Mouse (Mus musculus) CD4-positive helper T cell, adult 2 months (primary cell): Measurements from ENCODE around the gene Slc39a10.
A peak's percentile ranks its signal among the peaks of the same experiment; 100 is the strongest.

ENCODE experiments used
- DNase-seq: peaks from one replicate; pipeline ENCODE4 v3.0.0-alpha.2; 2012; ENCODE audit warnings: low read depth, missing footprints, low spot score

Gene Slc39a10

DNA sequence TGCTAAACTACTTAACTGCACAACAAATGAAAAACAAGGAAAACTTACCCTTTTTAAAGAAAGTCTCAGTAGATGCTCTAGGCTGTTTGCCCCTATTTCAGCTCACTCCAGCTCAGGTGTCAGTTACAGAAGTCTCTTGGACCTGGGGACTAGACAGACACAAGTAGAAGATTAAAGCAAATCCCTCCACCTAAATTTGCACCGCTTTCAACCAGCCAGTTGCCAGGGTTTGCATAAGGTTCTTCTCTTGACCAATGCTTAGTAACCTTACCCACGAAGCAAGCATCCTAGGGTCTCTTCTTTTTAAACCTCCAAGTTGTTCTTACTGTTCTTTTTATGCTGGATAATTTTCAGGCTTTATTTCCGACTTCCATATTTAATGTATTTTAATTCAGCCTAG, at the start of gene Slc39a10:
Gene Slc39a10 (minus strand): TSS at position 101 of the 400 bp plus-strand sequence.
- DNase-seq, result no peak

DNA sequence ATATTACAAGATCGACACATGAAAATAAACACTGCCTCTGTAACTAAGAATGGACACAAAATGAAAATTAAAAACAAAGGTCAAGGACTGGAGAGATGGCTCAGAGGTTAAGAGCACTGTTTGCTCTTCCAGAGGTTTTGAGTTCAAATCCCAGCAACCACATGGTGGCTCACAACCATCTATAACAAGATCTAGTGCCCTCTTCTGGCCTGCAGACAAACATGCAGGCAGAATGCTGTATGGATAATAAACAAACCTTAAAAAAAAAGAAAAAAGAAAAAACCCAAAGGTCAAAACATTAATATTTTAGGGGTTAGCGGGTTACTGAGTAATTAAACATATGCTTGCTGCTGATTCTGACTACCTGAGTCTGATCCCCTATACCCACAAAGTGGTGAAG, 46.6 kb upstream of the Slc39a10 start:
- no peak for DNase-seq

DNA sequence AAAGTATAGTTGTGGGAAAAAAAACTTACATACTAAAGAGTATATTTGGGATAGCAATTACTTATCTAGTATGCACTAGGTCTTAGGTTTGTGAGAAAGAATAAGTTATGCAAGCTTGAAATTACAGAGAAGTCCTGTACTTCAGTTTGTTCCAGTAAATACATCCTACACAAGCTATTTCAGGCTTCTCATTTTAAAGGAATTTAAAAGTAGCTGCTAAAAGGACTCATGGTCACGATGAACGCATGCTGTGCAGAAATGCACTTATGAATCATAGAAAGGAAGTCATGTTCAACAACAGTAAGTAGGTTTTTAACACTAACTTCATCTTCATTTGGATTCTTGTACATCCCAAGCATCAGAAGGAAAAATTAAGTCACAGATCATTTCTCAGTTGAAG, 45.0 kb upstream of the Slc39a10 start:
- no peak for DNase-seq

DNA sequence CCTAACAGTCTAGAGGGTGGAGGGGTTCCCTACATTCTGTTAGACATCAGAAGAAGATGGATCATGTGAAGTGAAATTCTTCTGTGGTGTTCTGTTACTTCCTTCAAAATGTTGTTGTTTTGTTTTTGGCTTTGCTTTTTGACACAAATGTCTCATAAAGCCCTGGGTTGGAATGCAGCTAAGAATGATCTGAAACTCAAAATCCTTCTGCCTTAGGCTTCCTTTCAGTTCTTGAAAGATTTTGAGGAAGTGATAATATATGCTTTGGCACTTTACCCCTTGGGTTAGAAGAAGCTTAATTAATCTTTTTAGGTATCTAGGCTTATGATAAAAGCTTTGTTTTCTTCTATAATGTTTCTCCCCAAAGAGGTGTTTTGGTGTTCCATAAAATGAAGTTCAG, 34.5 kb upstream of the Slc39a10 start:
- no peak for DNase-seq

DNA sequence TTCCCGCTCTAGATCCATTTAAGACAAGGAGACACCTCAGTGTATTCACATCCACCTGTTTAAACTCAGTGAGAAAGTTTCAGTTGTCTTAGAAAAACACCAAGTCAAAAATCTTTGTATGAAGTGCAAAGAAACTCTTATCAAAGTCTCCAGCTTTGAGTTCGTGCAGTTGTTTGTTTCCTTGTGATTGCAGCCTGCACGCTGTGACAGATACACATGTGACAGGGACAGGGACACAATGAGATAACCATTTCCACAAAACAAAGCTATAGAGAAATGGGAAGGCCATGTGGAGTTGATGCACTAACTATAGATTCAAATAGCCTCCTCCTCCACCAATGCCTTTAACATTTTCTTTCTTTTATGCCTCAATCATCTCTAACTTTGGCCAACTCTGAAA, 33.6 kb upstream of the Slc39a10 start:
- no peak for DNase-seq

DNA sequence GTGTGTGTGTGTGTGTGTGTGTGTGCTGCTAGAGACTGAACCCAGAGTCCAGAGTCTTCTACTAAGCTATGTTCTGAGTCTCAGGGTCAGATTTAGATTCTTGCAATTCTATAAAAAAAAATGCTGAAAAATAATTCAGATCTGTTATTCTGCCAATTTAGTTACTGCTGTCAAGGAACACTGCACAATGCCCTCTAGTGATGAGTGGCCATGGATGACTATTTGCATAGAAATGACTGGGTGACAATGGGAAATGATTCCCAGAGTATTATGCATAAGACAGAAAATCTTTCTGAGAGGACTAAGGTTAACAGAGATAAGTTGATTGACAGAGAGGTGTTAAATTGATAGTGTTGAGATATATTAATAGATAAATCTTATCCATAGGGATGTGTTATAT, 32.3 kb upstream of the Slc39a10 start:
- no peak for DNase-seq

DNA sequence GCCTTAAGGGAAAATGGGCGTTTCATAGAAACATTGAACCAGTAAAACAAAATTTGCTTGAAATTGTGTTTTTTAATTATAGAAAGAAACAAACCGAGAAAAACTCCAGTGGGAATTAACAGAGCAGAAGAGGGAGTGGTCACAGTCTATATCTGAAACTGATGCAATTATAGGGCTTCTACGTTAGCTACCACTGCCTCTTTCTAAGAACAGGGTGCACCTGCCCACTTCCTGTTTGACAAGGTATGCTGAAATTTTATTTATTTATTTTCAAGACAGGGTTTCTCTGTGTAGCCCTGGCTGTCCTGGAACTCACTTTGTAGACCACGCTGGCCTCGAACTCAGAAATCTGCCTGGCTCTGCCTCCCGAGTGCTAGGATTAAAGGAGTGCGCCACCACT, 30.3 kb upstream of the Slc39a10 start:
- no peak for DNase-seq

DNA sequence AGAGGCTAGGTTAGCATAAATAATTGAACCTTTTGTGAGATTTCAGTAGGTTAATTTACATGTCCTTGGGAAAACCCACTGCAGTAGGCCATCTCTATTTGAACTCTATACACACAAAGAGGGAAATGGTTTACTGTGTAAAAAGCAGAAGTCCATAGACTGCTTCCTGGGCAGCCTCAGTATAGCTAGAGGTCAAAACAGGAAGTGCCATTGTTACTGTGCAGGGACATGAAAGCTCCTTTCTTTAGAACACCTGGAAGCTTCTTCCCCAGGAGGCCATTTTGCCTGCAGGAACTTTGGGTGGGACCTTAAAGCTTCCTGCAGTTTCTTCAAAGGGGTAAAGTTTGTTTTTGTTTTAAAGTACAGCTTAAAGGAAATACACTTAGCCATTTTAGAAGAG, 29.0 kb upstream of the Slc39a10 start:
- DNase-seq, result no peak

DNA sequence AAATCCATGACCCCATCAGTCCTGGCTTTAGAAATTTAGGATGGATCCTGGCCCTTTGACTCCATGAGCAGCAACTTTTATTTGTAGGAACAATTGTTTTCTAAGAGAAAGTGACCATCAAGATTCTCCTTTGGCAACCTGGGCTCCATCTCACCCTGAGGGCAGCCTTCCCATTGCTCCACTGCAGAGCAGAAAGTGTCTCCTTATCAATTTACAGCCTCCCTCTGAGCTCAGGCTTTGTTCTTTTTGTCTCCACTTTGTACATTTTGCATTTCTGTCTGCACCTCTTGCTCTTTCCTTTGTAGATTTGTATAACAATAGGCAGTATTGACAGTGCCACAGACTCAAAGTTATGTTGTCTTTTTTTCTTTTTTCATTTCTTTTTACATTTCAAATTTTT, 23.6 kb upstream of the Slc39a10 start:
- DNase-seq, result no peak

DNA sequence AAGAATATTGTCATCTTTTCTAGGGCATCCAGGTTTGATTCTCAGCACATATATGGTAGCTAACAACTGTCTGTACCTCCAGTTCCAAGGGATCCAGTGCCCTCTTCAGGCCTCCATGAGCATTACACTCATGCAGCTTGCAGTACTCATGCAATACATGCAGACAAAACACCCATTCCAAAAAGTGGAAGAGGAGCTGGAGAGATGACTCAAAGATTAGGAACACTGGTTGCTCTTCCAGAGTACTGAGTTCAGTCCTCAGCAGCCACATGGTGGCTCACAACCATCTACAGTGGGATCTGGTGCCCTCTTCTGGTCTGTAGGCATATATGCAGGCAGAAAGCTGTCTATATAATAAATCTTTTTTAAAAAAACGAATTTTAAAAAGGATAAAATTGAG, 21.7 kb upstream of the Slc39a10 start:
- DNase-seq, result peak; percentile 40

DNA sequence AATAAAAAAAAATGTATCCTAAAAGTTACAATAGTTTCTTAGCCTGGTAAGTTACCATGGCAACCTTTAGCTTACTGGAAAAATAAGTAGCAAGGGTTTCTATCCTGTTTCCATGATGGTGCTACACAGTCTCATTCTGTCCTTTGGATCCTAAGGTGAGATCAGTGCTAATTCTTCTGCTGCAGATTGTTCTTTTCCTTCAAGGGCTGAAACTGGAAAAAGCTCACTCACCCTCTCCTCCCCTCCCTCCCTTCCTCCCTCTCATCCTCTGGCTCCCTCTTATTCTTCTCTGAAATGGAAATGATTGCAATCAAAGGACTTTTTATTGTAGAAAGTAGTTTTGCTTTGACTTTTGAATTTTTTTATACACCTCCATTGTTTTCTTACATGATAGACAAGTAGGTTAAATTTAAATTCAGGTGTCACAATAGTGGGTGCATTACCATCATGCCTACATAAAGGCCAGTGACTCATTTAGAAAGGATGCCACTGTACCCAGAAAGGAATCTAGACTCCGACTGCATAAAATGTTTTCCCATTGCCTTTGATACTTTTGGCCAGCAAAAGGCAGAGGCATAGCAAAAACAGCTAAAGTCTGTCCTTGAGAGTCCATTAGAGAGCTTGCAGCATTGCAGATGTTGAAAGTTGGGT, 20.0 kb upstream of the Slc39a10 start:
- DNase-seq, result peak; percentile 27

DNA sequence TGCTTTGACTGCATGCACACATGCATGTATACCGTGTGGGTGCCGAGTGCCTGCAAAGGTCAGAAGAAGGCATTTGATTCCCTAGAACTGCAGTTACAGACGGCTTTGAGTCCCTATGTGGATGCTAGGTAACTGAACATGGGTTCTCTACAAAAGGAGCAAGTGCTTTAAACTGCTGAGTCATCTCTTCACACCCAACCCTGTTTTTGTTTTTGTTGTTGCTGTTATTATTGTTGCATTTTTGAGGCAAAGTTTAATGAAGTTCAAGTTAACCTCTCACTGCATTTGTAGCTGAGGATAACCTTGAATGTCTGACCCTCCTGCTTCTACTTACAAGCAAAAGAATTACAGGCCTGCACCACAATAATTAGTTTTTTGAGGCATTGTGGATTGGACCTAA, 17.5 kb upstream of the Slc39a10 start:
- DNase-seq, result no peak

DNA sequence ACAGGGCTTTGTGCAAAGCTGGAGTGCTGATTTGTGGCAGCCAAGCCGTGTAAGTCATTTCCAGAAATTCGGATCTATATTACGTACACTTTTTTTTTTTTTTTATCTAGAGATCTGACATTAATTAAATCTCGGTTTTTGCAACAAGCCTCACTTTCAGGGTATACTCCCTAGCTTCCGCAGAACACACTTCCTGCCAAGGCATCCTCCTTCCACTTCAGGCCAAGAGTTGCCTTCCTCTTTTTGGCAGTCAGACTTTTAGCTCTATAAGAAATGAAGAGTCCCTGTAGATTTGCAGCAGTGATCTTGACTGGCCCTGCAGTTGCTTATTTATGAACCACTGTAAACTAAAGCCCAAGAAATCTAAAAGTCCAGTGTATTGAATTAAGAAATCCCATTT, 13.1 kb upstream of the Slc39a10 start:
- peak; percentile 19 for DNase-seq

DNA sequence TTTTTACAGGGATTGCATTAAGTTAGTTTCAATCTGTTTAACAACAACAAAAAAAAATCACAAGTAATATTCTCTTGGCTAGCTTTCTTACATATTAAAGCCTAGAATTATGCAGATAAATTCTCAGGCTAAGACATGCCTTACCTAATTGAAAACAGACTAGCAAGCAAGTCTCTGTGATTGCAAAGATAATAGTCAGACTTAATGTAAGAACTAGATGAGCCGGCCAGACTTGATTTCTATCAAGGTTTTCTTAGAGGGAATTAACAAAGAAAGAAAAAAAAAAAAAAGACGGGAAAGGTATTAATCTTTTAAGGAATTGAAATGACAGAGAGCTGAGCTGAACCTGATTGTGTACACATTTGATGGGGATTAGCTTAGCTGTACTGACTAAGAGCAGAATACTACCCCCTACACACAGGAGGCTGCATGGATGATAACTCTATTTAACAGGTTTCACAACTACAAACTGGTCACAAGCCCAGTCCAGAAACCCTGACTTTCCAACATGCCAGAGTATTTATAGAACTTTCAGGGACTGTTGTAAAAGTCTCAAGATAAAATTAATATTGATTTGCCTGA, 9.5 kb upstream of the Slc39a10 start:
- DNase-seq, result no peak

DNA sequence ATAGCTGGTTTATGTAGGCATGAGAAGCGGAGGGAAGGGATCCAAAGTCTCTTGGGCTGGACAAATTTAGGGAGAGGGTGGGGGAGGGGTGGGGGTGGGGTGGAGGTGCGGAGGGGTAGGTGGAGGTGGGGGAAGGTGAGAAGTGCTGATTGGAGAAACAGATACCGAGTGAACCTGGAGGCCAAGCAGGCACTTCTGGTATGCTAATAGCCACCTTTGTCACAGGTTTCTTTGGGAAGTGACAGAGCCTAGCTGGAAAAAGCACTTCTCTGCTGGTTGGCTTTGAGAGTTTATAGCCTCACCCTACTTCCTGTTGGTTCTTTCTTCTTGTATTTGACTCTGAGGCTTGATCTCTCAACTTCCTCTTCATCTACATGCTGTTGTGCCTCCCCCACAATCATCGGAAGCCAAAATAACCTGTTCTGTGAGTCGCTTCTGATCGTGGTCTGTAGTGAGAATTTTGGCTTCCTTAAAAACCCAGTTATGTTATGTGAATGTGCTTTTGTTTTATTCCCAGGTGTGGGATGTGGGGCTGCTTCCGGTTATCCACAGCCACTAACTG, 1.7 kb upstream of the Slc39a10 start:
- DNase-seq, result peak; percentile 73

DNA sequence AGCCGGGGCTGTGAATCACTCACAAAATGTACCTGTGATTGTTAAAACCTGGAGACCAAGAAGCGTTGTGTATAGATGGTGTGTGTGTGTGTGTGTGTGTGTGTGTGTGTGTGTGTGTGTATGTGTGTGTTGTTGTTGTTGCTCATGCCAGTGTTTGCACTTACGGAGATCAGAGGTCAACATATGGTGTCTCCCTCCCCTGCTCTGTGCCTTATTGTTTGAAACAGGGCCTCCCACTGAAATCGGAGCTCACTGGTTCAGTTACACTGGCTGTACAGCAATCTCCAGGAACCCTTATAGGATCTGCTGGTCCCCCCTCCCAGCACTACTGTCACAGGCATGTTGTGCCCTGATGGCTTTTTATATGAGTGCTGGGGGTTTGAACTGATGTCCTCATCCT, 3.9 kb downstream of the Slc39a10 start:
- no peak for DNase-seq

DNA sequence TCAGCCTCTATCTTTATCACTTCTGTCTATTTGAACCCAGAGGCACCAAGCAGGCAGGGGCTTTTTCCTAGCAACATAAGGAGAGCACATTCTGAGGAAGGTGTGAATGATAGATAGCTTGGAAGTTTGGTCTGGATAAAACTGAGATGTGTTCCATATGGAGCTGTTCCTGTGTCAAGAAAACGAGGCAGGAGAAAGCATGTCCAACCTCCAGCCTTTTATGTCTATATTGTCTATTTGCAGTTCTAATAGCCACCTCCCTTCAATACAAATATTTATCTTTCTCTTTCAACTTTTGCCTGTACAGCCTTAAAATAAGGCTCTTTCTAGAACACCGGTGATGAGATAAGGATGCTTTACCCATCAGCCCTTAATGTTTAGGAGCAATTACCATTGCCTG, 4.3 kb downstream of the Slc39a10 start:
- DNase-seq, result no peak

DNA sequence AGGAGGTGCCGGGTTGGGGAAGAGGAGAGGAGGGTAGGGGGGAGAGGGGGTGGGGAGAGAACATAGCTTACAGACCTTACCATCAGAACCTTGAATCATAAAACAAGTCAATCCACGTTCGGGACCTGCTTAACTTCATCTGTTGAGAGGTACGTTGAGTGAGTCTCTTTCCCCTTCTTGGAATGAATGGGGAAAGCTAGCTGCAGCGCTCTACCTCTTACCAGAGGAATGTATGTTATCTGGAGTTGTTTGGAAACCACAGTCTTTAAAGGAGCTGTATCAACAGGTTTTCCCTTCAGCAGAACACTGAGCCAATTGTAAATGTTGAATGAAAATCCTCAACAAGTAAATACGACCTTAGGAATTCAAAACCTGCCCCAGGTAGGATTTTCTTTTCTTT, 4.7 kb downstream of the Slc39a10 start:
- DNase-seq, result no peak

DNA sequence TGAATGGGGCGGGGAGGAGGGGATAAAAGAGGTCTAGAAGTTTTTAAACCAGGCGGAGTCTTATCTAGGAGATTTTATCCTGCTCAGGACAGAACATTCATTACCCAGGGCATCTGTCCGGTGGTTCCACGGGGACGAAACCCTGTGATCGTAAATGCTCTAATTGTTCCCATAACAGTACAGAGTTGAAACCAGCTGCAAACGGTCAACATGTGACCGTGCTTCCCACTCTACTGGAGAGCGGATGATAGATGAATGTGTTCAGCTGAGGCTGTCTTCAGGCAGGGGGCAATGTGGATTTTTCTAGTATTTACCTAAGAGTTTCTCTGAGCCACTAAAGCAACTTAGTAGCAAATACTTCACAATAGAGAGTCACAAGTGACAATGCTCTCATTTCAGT, 6.6 kb downstream of the Slc39a10 start:
- DNase-seq, result no peak

DNA sequence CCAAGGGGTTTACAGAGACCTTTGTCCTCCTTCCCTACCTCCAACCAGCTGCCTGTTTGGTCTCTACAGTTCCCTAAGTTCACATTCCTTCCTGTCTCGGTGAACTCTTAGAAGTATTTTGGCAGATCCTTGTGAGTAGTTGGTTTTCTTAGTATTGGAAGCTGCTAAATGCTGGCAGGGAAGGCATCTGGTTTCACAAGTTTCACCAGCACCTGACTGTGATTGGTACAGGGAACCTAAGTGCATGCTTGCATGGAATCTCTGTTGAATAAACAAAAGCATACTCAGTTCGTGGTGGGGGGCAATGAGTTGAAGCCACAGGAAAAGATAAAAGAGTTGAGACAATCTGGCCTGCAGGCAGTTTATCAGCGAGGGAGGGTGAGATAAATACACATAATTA, 7.4 kb downstream of the Slc39a10 start:
- no peak for DNase-seq

DNA sequence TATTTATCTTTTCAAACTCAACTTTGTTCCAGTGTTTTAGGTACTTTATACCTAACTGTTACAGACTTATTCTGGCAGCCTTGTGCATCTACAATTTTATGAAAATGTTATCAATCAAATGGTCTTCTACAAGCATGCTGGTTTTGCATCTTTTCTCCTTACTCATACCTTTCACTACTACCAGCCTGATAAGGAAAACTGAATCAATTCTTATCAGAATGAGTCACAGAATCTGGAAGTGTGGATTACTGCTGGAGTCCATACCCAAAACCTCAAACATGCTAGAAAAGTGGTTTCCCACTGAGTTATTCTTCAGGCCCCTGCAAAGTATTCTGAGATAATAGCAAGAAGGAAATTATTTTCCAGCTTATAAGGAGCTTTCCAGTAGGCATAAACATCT, 12.7 kb downstream of the Slc39a10 start:
- DNase-seq, result no peak

DNA sequence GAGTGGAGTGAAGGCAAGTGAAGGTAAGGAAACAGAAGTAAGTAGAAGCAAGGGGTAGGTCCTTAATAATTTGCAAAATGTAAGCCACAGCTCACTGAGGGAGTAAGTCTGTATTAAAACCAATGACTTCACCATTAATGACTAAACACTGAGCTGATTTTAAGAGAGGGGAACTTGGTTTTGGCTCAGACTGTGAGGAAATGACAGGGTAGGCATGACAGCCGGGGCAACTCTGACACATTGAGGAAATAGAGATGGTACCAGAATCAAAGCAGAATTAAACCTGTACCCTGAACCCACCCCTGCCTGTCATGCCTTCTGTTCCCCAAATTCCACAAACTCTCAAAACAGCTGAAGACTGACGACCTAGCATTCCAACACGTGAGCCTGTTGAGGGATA, 18.9 kb downstream of the Slc39a10 start:
- no peak for DNase-seq

DNA sequence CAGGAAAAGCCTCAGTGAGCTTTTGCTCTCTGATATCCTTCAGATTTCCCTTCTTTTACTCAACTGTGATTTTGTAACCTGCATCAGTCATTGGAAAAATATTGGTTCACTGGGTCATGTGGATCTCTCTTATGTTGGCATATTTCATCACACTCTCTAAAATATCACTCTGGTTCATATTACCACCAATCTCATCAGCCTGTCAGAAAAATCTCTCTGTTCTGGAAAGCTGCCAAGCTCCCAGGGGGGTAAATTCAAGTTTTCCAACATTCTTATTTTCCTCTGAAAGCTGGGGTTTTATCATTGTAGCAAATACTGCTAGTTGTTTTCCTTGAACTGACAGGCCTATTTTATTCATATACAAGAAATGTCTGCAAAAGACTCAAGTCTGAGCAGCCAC, 22.9 kb downstream of the Slc39a10 start:
- DNase-seq, result no peak
